Comparison of ENCODE assay signal across 29 mouse cellular contexts in the genomic region with DNA sequence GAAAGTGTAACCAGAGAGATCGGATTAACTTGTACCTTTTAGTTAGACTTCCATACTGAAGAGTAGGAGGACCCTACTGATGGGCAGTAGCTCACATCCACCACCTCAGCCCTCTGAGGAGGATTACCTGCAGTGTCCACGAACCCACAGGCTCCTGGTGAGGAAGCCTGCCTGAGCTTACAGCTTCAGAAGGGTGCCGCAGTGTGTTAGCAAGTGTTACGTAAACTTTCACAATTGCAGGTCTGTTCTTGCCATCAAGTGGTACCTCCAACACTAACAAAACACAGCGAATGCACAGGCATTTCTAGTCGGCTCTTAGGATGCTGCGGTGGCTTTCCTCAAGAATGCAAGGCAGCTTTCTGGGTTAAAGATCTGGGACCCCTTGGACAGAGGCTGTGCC.
DNase-seq lines count a peak whose midpoint lies in the region; ATAC-seq and TF ChIP-seq lines count a peak whose summit lies in the region.
"Had no signal": no experiment of that assay in that cellular context is flagged by ENCODE, and none has a peak within 500 bp of the region (broad histone marks: within the 10 kb centered on the region; RNA-seq: fewer than 3 reads in every experiment).

No protein-coding gene starts in this region.

- peak; percentile 36 for DNase-seq in embryonic facial prominence, embryonic 14.5 days (ENCODE audit: low spot score)
- DNase-seq in embryonic facial prominence, embryonic 10.5 days (ENCODE audit: low spot score), result no peak
- peak; percentile 53 to 55 for DNase-seq in lung, adult 18-20 months
- DNase-seq in lung, postnatal 14 days, result no peak
- DNase-seq in brain, adult 2 months (ENCODE audit: low read depth, low spot score), result peak; percentile 51
- peak; percentile 56 for DNase-seq in lung, postnatal 36 days
- DNase-seq in kidney, adult 2 months, result no peak
- DNase-seq in adrenal gland, postnatal 4 days (ENCODE audit: low spot score in 2 of 2), result no peak
- DNase-seq: adrenal gland, adult 8-10 months; cerebellum, adult 9-10 months; gastrocnemius, postnatal 10 days; heart, postnatal 10 days; kidney, postnatal 4 days; liver; midbrain, embryonic 14.5 days; retina, postnatal 1 day; right cerebral cortex, postnatal 25 days; spleen, adult 18-20 months; thymus, postnatal 14 days had no signal

- H3K36me3 ChIP-seq in embryonic facial prominence, embryonic 14.5 days (ENCODE audit: control insufficient read depth, insufficient read depth, low read length), result no peaks in the 10 kb centered on the region
- H3K36me3 ChIP-seq in embryonic facial prominence, embryonic 10.5 days (replicated peaks), result no peaks in the 10 kb centered on the region
- H3K36me3 ChIP-seq in kidney, adult 2 months (ENCODE audit: control insufficient read depth, insufficient read depth, low read length), result peaks cover 5% of the 10 kb centered on the region; the same call in 1 of the 2 replicates
- H3K36me3 ChIP-seq: embryonic facial prominence, embryonic 12.5 days; heart, embryonic 12.5 days; hindbrain, embryonic 10.5 days; limb, embryonic 10.5 days; neural tube, embryonic 12.5 days had no signal

- no peak overlapping the region for H3K4me3 ChIP-seq in embryonic facial prominence, embryonic 14.5 days (ENCODE audit: low read depth, low read length)
- no peak overlapping the region for H3K4me3 ChIP-seq in embryonic facial prominence, embryonic 10.5 days
- H3K4me3 ChIP-seq in kidney, adult 2 months (ENCODE audit: insufficient read depth, low read depth, low read length), result no peak overlapping the region
- H3K4me3 ChIP-seq: embryonic facial prominence, embryonic 12.5 days; erythroblast, embryonic 14.5 days; forebrain, embryonic 13.5 days; heart, embryonic 12.5 days; hindbrain, embryonic 10.5 days; limb, embryonic 10.5 days; neural tube, embryonic 12.5 days had no signal

- no peak for TF ChIP-seq CTCF in kidney, adult 2 months (conservative IDR thresholded peaks at IDR 0.05; ENCODE audit: insufficient read depth, insufficient read length, low read depth, low read length)

- no peak for ATAC-seq in embryonic facial prominence, embryonic 14.5 days (ENCODE audit: low read depth)
- ATAC-seq: activated CD4-positive, CD25-positive, alpha-beta regulatory T cell, adult 4 months; forebrain, embryonic 13.5 days; hindbrain, embryonic 16.5 days; intestine, embryonic 16.5 days had no signal

- no peaks in the 10 kb centered on the region for H3K9me3 ChIP-seq in embryonic facial prominence, embryonic 14.5 days (ENCODE audit: control insufficient read depth, low read length)
- no peaks in the 10 kb centered on the region for H3K9me3 ChIP-seq in embryonic facial prominence, embryonic 10.5 days
- H3K9me3 ChIP-seq: embryonic facial prominence, embryonic 12.5 days; forebrain, embryonic 13.5 days; heart, embryonic 12.5 days; hindbrain, embryonic 10.5 days; limb, embryonic 10.5 days; neural tube, embryonic 12.5 days had no signal

- no peaks in the 10 kb centered on the region for H3K27me3 ChIP-seq in embryonic facial prominence, embryonic 14.5 days (replicated peaks; ENCODE audit: control insufficient read depth, insufficient read depth, low read length)
- H3K27me3 ChIP-seq in embryonic facial prominence, embryonic 10.5 days (replicated peaks; ENCODE audit: low read depth, poor library complexity, severe bottlenecking), result peaks cover 5% of the 10 kb centered on the region; the same call in 1 of the 2 replicates
- no peaks in the 10 kb centered on the region for H3K27me3 ChIP-seq in kidney, adult 2 months (replicated peaks; ENCODE audit: control insufficient read depth, insufficient read depth, low read length)
- H3K27me3 ChIP-seq: embryonic facial prominence, embryonic 12.5 days; forebrain, embryonic 13.5 days; heart, embryonic 12.5 days; neural tube, embryonic 12.5 days had no signal

- 68% methylated on average over 7 of the region's 7 CpGs for WGBS in embryonic facial prominence, embryonic 14.5 days
- 80% methylated on average over 7 of the region's 7 CpGs for WGBS in embryonic facial prominence, embryonic 10.5 days
- WGBS in kidney, adult 2 months, result 82% methylated on average over 7 of the region's 7 CpGs

- H3K4me2 ChIP-seq in embryonic facial prominence, embryonic 14.5 days (ENCODE audit: low read depth, low read length), result no peak overlapping the region
- H3K4me2 ChIP-seq: embryonic facial prominence, embryonic 12.5 days; forebrain, embryonic 13.5 days; heart, embryonic 12.5 days; neural tube, embryonic 12.5 days had no signal

- H3K27ac ChIP-seq in embryonic facial prominence, embryonic 14.5 days (replicated peaks; ENCODE audit: low read depth, low read length), result no peak overlapping the region
- no peak overlapping the region for H3K27ac ChIP-seq in embryonic facial prominence, embryonic 10.5 days (replicated peaks)
- no peak overlapping the region for H3K27ac ChIP-seq in kidney, adult 2 months (ENCODE audit: insufficient read depth, low read depth, low read length)
- H3K27ac ChIP-seq: embryonic facial prominence, embryonic 12.5 days; forebrain, embryonic 13.5 days; hindbrain, embryonic 10.5 days; limb, embryonic 10.5 days; neural tube, embryonic 12.5 days had no signal

- no peaks in the 10 kb centered on the region for H3K4me1 ChIP-seq in embryonic facial prominence, embryonic 14.5 days (ENCODE audit: control insufficient read depth, insufficient read depth, low read length)
- H3K4me1 ChIP-seq in embryonic facial prominence, embryonic 10.5 days, result no peaks in the 10 kb centered on the region
- H3K4me1 ChIP-seq in kidney, adult 2 months (ENCODE audit: control insufficient read depth, insufficient read depth, low read length), result peaks cover 29% of the 10 kb centered on the region
- H3K4me1 ChIP-seq: embryonic facial prominence, embryonic 12.5 days; forebrain, embryonic 13.5 days; heart, embryonic 12.5 days; hindbrain, embryonic 10.5 days; limb, embryonic 10.5 days; neural tube, embryonic 12.5 days had no signal

- no peak for TF ChIP-seq POLR2A in kidney, adult 2 months (IDR thresholded peaks at IDR 0.05; ENCODE audit: low read depth, low read length)

- no peak overlapping the region for H3K9ac ChIP-seq in embryonic facial prominence, embryonic 14.5 days (ENCODE audit: low read depth, low read length)
- H3K9ac ChIP-seq: embryonic facial prominence, embryonic 12.5 days; forebrain, embryonic 13.5 days; heart, embryonic 12.5 days; neural tube, embryonic 12.5 days had no signal

Comparison
In these comparisons a context has a peak if more than half of its experiments do, and no peak if none do; other contexts are left out.
1. DNase-seq: peak in embryonic facial prominence, embryonic 14.5 days (single experiment), lung, adult 18-20 months (2 of 2), brain, adult 2 months (single experiment) and lung, postnatal 36 days (single experiment); none in embryonic facial prominence, embryonic 10.5 days (single experiment), lung, postnatal 14 days (single experiment), kidney, adult 2 months (single experiment) and adrenal gland, postnatal 4 days (0 of 2).